Mouse (Mus musculus): ENCODE measurements at regions not wholly inside any gene's neighbourhood (a gene's known extent, or its start where the extent isn't known, plus 50 kb on each side); places are given as distances from the start of the nearest gene placed in this dataset.

DNA sequence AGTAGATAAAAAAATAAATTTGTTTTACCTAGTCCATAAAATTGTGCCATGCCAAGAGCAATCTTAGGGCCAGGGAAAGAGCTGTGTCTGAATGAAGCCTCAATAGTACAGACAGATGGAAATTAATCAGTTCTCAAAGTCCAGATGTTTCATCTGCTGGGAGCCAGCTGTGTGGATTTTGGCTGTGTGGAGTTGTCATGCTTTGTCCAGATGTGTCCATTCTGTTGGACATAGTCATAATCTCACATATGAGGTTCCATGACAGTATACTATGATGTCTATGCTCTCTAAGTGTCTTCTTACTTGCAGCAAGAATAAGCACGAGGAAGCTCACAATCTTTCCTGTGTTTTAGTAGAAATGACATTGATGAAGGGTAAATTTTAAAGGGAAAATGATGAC lies 105.8 kb upstream of the 4933415F23Rik start:
- DNase-seq (ENCODE audit: low read depth, low spot score): no peak

DNA sequence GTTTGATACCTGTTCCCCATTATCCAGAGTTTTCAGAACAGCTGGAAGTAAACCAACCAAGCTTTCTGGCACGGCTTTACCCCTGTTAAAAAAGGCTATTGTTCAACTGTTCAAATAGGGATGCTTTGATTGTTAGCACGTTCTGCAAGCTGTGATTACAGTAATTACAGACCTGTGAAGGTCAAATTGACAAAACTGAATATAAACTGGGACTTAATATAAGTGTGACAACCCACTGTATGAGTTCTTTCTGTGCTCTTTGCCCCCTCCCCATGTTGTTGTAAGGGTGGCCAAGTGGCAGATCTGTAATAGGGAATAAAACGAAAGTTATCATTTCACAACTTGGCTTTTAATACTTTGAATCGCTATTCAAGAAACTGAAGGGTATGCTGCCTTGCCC lies 105.0 kb upstream of the 4933415F23Rik start:
- DNase-seq (ENCODE audit: low read depth, low spot score): no peak

DNA sequence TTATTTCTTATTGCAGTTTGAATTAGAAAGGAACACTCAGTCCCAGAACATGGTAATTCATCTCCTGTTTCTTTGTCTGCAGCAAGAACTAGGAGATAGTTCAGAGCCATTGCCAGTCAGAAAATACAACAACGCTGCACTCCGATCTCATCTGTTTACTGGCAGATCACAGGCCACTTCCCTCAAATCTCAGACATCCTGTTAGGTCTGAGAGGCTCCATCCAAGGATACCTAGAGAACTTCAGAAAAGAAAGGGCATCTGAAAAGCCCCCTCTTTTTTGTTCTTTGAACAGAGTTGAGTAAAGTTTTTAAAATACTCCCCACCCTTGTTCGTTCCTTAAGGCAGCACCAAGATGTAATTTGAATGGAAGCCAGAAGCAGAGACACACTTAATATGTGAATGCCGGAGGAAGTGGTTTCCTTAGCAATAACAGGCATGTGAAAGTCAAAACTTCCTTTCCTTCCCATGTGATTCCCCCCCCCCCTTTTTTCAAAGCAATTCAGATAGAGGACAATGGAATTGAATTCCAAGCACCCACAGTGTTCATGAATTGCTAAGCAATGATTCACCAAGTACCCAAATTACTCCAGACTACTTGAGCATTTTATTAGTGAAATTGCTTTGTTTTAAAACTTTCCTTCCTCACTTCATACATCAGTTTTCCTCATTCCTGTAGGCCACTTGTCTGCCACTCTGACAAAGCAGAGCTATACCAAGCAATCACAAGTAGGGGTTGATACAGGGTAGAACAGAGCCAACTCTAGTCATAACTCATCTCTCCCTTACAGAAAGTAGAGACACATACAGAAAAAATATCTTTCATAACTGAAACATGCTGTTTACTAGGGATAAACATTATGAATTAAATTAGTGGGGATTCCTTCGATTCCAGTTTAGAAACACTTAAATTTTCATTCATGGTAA lies 100.7 kb upstream of the 4933415F23Rik start:
- no peak for DNase-seq (ENCODE audit: low read depth, low spot score)

DNA sequence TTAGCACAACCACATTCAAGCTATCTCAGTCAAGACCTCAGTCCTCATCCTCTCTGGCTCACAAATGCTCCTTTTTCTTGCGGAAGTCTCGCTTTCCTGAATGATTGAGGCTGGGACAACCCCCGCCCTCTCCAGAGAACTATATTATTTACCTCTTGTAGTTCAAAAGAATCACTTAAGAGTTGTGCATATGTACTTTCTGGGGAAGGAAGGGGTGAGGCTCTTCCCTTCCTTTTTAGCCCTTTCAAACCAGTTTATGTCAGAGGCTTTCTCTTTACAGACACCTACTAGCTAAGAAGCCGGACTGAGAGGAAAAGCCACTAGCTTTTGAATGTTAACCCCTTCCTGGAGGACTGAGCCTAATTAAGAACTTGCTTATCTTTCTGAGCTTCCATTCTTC lies 98.4 kb upstream of the 4933415F23Rik start:
- no peak for DNase-seq (ENCODE audit: low read depth, low spot score)

DNA sequence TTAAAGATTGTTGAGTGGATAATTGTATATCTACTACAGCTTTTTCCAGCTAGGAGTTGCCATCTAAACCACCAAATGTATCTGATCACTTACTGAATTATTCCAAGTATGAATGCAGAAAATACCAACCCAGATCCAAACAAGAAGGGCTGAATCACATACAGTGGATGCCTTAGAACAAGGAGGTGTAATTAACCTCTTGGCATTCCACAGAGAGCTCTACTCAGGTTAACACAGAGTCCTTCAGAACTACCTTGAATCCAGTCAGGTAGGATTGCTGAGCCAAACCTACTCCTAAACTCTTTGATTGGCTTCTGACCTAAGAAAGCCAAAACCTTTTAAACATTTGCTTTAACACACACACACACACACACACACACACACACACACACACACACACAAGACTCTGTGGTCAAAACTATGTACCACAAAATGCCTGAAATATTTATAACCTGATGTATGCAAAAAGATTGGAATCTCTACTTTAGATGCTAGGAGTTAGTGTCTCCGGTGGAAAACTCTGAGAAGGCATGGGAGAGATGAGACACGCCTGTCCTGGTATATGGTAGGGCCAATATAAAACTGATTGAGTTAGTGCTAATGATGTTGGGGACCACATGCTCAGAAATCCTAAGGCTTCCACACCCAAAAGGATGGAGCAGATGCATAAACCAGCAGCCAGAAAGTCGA lies 88.4 kb upstream of the 4933415F23Rik start:
- DNase-seq (ENCODE audit: low read depth, low spot score): no peak

DNA sequence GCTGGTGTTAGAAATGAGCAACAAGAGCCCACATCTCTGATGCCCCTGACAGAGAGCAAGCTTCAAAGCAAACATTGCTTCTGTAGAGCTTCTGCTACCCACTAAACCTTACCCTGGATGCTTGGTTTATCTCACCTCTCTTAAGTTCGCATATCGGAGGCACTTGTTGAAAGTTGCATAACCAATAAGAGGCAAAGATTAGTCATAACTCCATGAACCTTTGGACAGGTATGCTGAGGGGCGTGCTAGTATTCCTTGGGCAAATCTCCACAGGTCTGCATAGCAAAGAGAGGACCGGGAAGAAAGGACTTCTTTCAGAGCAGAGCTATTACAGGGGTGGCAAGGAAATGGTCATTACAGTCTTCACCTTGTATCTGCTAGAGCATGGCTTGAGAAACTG lies 87.7 kb upstream of the 4933415F23Rik start:
- DNase-seq (ENCODE audit: low read depth, low spot score): no peak

DNA sequence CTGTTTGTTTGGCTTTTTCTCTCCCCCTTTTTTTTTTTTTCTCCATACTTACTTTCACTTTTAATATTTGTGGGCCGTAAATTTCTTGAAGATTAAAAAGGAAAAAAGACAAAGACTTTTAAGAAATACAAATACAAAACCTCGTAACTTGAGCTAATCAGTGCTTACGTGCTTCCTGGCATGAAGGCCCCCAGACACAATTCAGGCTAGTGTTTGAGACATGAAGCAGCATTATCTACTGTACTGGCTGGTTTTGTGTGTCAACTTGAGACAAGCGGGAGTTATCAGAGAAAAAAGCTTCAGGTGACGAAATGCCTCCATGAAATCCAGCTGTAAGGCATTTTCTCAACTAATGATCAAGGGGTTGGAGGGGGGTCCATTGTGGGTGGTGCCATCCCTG lies 86.2 kb upstream of the 4933415F23Rik start:
- DNase-seq (ENCODE audit: low read depth, low spot score): no peak

DNA sequence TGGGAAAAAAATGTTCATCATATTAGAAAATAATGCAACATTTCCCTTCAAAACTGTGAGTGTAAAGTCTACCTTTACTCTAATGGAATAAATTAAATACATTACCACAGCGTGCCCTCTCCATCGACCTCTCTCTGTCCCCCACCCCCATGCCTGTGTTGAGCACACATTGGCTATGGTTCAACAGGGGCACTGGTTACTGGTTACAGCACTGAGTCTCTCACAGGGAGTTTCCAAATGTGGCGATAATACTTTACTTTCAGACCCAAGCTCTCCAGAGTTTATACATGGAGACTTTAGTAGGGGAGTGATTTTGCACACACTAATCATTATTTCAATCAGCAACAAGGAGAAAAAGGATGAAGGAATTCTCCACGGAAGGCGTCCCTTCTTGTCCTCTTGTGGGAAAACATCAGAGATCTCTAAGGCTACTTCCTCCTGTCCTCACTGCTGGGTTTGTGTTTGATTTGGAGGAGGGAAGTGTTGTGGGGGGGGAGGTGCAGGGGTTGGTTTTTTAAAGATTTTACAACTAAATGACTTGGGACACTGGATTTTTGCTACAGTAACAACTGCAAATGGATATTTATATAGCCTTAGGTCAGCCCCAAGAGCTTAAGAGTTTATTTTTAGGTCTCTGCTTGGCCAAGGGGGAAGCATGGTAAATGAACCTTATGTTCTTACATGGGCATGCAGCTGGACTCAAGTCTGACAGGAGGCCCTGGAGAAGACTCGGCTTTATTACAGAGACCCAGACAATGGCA lies 85.6 kb upstream of the 4933415F23Rik start:
- DNase-seq (ENCODE audit: low read depth, low spot score): no peak

DNA sequence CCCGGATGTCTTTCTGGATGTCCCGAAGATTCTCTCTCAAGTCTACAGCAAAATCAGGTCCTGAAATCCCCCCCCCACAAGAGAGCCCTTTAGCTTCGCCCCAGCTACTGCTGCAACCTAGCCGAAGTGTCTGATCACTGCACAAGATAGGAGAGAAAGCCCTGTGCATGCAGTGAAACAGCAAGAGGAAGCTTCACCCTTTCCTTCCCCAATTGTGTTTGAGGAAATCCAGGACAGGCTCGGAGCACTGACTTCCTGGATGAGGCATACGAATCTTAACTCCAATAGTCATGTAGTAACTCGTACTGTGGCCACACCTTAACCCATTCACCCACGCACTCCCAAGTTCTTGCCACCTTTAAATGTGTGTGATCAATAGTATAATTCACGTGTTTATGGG lies 82.7 kb upstream of the 4933415F23Rik start:
- no peak for DNase-seq (ENCODE audit: low read depth, low spot score)

DNA sequence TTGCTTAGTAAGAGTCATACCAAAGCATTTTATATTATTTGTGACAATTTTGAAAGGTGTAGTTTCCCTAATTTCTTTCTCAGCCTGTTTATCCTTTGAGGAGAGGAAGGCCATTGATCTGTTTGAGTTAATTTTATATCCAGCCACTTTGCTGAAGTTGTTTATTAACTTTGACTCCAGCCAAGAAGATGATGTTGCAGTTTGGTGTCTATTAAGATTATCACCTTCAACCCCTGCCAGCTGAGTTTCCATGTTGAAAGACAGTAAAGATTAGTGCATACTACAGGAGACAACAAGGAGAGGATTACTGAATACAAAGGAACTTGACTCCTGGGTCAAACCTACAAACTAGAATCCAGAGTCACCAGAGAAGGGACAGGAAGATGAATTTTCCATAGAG lies 80.5 kb upstream of the 4933415F23Rik start:
- DNase-seq (ENCODE audit: low read depth, low spot score): no peak

DNA sequence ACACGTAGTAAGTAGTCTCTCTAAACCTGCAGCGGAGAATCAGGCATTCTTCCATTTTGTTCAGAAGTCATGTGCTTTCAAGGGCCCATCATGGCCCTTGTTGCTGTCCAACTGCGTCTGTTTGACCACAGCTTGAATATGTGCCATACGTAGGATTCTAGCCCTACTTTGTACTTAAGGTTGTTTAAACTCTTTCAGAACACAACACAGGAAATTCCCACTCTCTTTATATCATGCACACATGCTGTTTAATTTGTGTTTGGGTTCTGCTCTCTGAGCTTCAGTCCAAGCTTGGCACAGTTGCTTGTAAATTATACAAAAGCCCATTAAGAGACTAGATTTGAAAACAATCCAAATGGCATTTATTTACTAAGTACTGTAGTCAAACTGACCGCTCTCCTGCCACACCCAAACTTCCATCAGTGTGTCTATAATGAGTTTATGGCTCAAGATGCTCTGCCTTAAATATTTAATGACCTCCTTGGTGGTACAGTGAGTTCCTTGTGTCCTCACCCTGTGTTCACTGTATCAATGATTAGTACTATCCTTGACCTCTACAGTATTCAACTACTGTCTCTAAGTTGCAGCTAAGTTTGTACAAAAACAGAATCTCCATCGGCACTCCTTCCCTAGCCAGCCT lies 76.4 kb upstream of the 4933415F23Rik start:
- no peak for DNase-seq (ENCODE audit: low read depth, low spot score)

DNA sequence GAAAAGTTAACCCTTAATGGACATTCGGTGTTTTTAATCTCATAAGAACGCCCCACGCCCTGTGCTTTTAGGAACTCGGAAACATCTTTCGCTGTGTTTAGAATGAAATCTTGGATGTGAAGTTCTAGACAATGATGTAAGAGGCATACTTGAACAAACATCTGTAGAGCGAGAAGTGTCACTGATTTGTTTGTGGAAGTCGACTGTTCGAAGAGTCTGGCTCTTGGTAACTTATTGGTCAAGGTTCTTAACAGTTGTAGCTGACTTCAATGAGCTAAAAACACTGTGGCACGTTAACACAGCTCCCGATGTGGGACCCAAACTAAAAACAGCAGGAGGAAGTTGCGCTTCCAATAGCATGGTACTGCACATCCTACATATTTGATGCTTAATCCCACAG lies 72.0 kb upstream of the 4933415F23Rik start:
- DNase-seq (ENCODE audit: low read depth, low spot score): no peak

DNA sequence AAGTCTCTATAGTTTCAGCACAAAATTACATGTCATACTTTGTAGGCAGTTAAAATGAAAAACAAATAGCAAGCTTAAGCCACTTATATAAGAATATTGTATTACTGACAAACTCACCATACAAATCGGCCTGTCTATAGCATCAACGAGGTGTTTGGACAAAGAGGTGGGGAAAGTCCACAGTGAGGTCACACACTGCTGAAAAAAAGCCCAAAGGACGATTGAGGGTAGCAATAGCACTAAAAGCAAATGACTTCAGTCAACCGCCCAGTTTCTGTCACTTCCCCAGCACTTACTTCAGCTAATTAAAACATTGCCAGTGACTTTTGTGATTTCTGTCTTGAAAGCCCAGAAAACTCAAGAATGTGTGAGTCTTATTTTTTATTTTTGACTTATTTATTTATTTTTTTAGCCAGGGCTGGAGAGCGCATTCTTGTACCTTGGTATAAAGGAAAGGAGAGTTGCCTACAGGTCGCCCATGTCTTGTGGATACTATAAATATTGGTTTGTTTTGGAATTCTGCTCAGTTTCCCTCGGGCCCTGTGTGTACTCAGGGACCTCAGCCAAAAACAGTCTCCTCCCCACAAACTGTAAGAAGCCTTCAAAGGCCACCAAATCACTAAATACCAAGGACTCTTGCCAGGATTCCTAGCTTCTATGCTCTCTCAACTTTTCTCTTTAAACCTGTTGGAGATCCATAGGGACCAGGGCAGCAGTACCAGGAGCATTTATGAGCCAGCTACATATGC lies 71.2 kb upstream of the 4933415F23Rik start:
- no peak for DNase-seq (ENCODE audit: low read depth, low spot score)

DNA sequence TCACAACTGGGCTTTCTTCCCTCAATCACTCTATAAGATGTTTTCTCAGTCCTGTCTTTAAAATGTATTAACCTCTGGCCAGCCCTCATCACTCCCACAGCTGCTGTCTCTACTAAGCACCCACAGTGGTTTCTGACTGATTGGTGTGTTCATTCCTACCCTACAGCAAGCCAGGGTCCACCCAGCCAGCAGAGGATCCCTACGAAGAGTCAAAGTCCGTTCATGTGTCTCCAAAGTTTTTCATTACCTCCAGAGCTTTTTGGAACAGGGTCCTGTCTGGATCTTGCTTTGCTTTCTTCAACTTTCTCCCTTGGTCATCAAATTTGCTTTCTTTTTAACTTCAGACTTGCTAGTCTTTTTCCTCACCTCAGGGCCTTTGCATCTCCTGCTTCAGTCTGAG lies 69.3 kb upstream of the 4933415F23Rik start:
- DNase-seq (ENCODE audit: low read depth, low spot score): no peak

DNA sequence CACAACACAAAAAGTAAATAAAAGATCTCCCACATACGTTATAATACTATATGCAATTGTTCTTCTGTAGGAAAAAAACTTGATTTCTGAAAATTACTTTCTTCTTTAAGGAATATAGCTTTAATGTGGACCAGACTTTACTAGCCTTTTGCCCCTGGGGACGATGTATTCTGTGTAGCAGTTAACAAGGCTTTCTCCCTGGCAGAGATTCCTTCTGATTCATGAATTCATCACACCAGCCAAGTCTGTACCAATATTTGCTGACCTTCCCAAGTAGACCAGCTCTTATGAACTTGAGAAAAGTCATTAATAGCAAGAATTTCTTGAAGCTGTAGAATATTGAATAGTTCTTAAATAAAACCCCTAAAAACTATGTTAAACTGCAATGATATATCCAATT lies 68.7 kb upstream of the 4933415F23Rik start:
- no peak for DNase-seq (ENCODE audit: low read depth, low spot score)

DNA sequence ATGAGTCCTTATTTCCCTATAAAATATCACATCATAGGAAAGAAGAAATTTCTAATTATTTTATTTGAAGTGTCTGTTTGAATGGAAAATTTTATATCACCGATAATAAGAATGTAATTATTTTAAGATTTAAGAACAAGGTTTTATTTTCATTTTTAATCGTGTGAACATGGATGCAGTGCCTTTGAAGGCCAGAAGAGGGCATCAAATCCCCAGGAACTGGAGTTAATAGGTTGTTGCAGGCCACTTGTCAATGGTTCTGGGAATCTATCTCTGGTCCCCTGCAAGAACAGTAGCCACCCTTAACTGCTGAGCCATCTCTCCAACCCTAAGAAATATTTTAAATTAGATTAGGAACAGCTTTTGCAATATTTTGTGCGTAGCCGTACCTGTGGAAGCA lies 66.5 kb upstream of the 4933415F23Rik start:
- no peak for DNase-seq (ENCODE audit: low read depth, low spot score)

DNA sequence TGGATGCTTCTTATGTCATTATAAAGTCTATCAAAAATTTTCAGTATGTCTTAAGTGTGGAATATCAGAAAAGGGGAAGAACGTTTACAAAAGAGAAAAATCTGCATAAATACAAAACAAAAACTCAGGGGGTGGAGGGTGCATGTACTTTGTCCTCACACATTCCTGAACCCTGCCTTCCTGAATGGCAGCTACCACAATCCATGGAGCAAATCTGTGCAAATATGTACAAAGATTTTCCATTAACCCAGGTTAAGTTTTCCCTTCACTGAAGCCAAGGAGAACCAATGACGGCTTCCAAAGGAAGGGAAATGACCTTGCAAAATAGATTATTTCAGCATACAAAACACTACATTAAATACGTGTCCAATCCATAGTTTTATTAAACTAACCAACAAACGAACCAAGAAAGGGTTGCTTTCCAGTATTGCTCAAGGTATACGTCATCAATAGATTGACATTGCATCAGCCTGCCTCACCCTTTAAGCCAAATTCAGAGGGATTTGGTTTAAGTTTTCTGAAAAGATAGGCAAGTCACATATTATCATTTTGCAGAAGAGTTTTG lies 61.4 kb upstream of the 4933415F23Rik start:
- no peak for DNase-seq (ENCODE audit: low read depth, low spot score)

DNA sequence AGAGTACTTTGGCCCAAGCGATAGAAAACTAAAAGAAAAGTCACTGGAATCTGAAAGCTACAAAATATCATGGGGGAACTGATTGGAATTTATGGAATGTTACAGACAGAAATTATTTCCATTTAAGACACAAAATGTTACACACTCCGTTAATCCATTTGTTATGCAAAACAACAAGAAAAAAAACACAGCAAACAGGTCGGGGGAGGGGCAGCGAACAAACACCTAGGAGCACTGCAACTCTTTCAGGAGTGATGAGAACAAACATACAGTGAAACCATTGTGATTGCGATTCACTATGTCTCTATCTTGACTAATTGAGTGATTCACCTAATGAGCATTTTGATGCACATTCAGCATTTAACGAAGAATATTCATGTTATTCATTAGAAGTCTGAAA lies 60.7 kb upstream of the 4933415F23Rik start:
- no peak for DNase-seq (ENCODE audit: low read depth, low spot score)

All from retina, adult 2 months (tissue).